Mouse (Mus musculus) WW6 (cell line): ENCODE measurements at regions not wholly inside any gene's neighbourhood (a gene's known extent, or its start where the extent isn't known, plus 50 kb on each side); places are given as distances from the start of the nearest gene placed in this dataset.

Experiments used
- DNase-seq: peaks from one replicate; pipeline ENCODE4 v3.0.0-alpha.2; 2013; ENCODE audit warnings: low read depth, low spot score

GRCm38 (mm10) chr8:35934115-35934607 is 168.6 kb downstream of the Gm19410 start:
- DNase-seq, result no peak

- DNase-seq, result no peak
Observed at GRCm38 (mm10) chr8:35935034-35935433, 169.4 kb downstream of the Gm19410 start.

GRCm38 (mm10) chr8:35939199-35939598 is 173.6 kb downstream of the Gm19410 start:
- no peak for DNase-seq

- no peak for DNase-seq
Observed at GRCm38 (mm10) chr8:35942515-35942914, 176.9 kb downstream of the Gm19410 start.

GRCm38 (mm10) chr8:35943686-35944085 is 178.1 kb downstream of the Gm19410 start:
- DNase-seq, result no peak

- no peak for DNase-seq
Observed at GRCm38 (mm10) chr8:35944461-35944860, 178.9 kb downstream of the Gm19410 start.

GRCm38 (mm10) chr8:35946539-35946940 is 180.9 kb downstream of the Gm19410 start:
- DNase-seq, result no peak

- no peak for DNase-seq
Observed at GRCm38 (mm10) chr8:35948146-35948545, 182.6 kb downstream of the Gm19410 start.

GRCm38 (mm10) chr8:35948751-35949183 is 183.2 kb downstream of the Gm19410 start:
- no peak for DNase-seq

GRCm38 (mm10) chr8:35955506-35955905 is 189.9 kb downstream of the Gm19410 start:
- no peak for DNase-seq

GRCm38 (mm10) chr8:35956319-35956718 is 190.7 kb downstream of the Gm19410 start:
- peak; percentile 13 for DNase-seq

- no peak for DNase-seq
Observed at GRCm38 (mm10) chr8:35959201-35959600, 193.6 kb downstream of the Gm19410 start.

GRCm38 (mm10) chr8:35960867-35961614 is 195.5 kb downstream of the Gm19410 start:
- no peak for DNase-seq

GRCm38 (mm10) chr8:35961615-35962220 is 196.1 kb downstream of the Gm19410 start:
- DNase-seq, result no peak

GRCm38 (mm10) chr8:35964932-35965331 is 199.3 kb downstream of the Gm19410 start:
- no peak for DNase-seq

- no peak for DNase-seq
Observed at GRCm38 (mm10) chr8:35968341-35968740, 202.8 kb downstream of the Gm19410 start.

GRCm38 (mm10) chr8:35971082-35971481 is 205.5 kb downstream of the Gm19410 start:
- DNase-seq, result no peak

- no peak for DNase-seq
Observed at GRCm38 (mm10) chr8:35974323-35975029, 208.9 kb downstream of the Gm19410 start.

GRCm38 (mm10) chr8:35979638-35980255 is 214.2 kb downstream of the Gm19410 start:
- DNase-seq, result no peak

- no peak for DNase-seq
Observed at GRCm38 (mm10) chr8:35983083-35983482, 217.5 kb downstream of the Gm19410 start.

- no peak for DNase-seq
Observed at GRCm38 (mm10) chr8:35985152-35985689, 219.6 kb downstream of the Gm19410 start.

GRCm38 (mm10) chr8:35987327-35987726 is 221.7 kb downstream of the Gm19410 start:
- no peak for DNase-seq
